Mouse (Mus musculus): Measurements from ENCODE around the gene Cabin1. TPM values are rescaled to one million over a fixed set of nuclear protein-coding genes. Genes with fewer than 3 reads are reported as not detected.

The Cabin1 gene
- total and polyA plus RNA-seq, 3 experiments: 27.2 to 115 (median 54.9) TPM

- no peak for DNase-seq (ENCODE audit: low read depth, low spot score)
- Histone ChIP-seq H3K4me1 (ENCODE audit: control insufficient read depth in 1 of 2, insufficient read depth in 2 of 2, low read length in 2 of 2) (no peaks in the 10 kb centered on the region), H3K9ac (ENCODE audit: control insufficient read depth, low read depth, low read length, poor library complexity, severe bottlenecking) (no peak overlapping the region), H3K4me3 (ENCODE audit: control insufficient read depth in 1 of 2, insufficient read depth in 1 of 2, low read depth in 2 of 2, low read length in 2 of 2) (no peak overlapping the region), H3K27ac (ENCODE audit: control insufficient read depth, low read depth, low read length) (no peak overlapping the region), H3K79me2 (ENCODE audit: control insufficient read depth, insufficient read depth, low read length, poor library complexity) (no peaks in the 10 kb centered on the region), H3K9me3 (replicated peaks; ENCODE audit: insufficient read depth, low read length) (no peaks in the 10 kb centered on the region), H3K27me3 (ENCODE audit: control insufficient read depth in 1 of 2, insufficient read depth in 2 of 2, low read length in 2 of 2) (no peaks in the 10 kb centered on the region), H3K36me3 (ENCODE audit: control insufficient read depth in 1 of 2, insufficient read depth in 2 of 2, low read length in 2 of 2) (peaks cover 0 to 5% of the 10 kb centered on the region in 2 experiments; a peak in 2 of 4 replicates)
- 0 out of 2 replicates have a peak, but pooled peaks have one; percentile 46 for TF ChIP-seq MAFK (IDR thresholded peaks at IDR 0.05; ENCODE audit: borderline replicate concordance, low read depth, low read length)
- no peak for TF ChIP-seq HCFC1 (IDR thresholded peaks at IDR 0.05; ENCODE audit: low read depth, low read length)
Measured at GRCm38 (mm10) chr10:75657772-75658171, 106.4 kb downstream of the Cabin1 start.

GRCm38 (mm10) chr10:75657165-75657564, 107.0 kb downstream of the Cabin1 start:
- Histone ChIP-seq H3K36me3 (ENCODE audit: control insufficient read depth in 1 of 2, insufficient read depth in 2 of 2, low read length in 2 of 2) (peaks cover 0 to 6% of the 10 kb centered on the region in 2 experiments; a peak in 2 of 4 replicates), H3K27me3 (ENCODE audit: control insufficient read depth in 1 of 2, insufficient read depth in 2 of 2, low read length in 2 of 2) (no peaks in the 10 kb centered on the region), H3K4me1 (ENCODE audit: control insufficient read depth in 1 of 2, insufficient read depth in 2 of 2, low read length in 2 of 2) (no peaks in the 10 kb centered on the region), H3K27ac (ENCODE audit: control insufficient read depth, low read depth, low read length) (no peak overlapping the region), H3K4me3 (ENCODE audit: control insufficient read depth in 1 of 2, insufficient read depth in 1 of 2, low read depth in 2 of 2, low read length in 2 of 2) (no peak overlapping the region), H3K79me2 (ENCODE audit: control insufficient read depth, insufficient read depth, low read length, poor library complexity) (no peaks in the 10 kb centered on the region), H3K9ac (ENCODE audit: control insufficient read depth, low read depth, low read length, poor library complexity, severe bottlenecking) (no peak overlapping the region), H3K9me3 (replicated peaks; ENCODE audit: insufficient read depth, low read length) (no peaks in the 10 kb centered on the region)
- no peak for TF ChIP-seq NRF1 (IDR thresholded peaks at IDR 0.05; ENCODE audit: insufficient read depth, low read depth, low read length, poor library complexity, severe bottlenecking)
- TF ChIP-seq MXI1 (IDR thresholded peaks at IDR 0.05; ENCODE audit: low read depth, low read length): no peak
- no peak for TF ChIP-seq POLR2AphosphoS2 (IDR thresholded peaks at IDR 0.05; ENCODE audit: low read length)
- TF ChIP-seq CHD2 (IDR thresholded peaks at IDR 0.05; ENCODE audit: low read length): no peak
- TF ChIP-seq E2F4 (IDR thresholded peaks at IDR 0.05; ENCODE audit: borderline replicate concordance, low read depth, low read length): no peak
- TF ChIP-seq JUND (IDR thresholded peaks at IDR 0.05; ENCODE audit: low read depth, low read length): no peak
- no peak for TF ChIP-seq MEF2A (IDR thresholded peaks at IDR 0.05; ENCODE audit: extremely low read depth, insufficient replicate concordance, low read depth, low read length, poor library complexity, severe bottlenecking)
- TF ChIP-seq HCFC1 (IDR thresholded peaks at IDR 0.05; ENCODE audit: low read depth, low read length): no peak
- TF ChIP-seq MYB (IDR thresholded peaks at IDR 0.05; ENCODE audit: low read depth, low read length): no peak
- no peak for DNase-seq (ENCODE audit: low read depth, low spot score)

- TF ChIP-seq CHD1 (IDR thresholded peaks at IDR 0.05; ENCODE audit: low read depth, low read length): no peak
- no peak for TF ChIP-seq USF1 (IDR thresholded peaks at IDR 0.05; ENCODE audit: low read depth, low read length)
- TF ChIP-seq MAZ (IDR thresholded peaks at IDR 0.05; ENCODE audit: low read depth, low read length): no peak
- TF ChIP-seq MAX (IDR thresholded peaks at IDR 0.05; ENCODE audit: low read length): no peak
- TF ChIP-seq ELF1 (IDR thresholded peaks at IDR 0.05; ENCODE audit: low read depth, low read length): no peak
- no peak for TF ChIP-seq NELFE (IDR thresholded peaks at IDR 0.05; ENCODE audit: low read depth, low read length)
- no peak for TF ChIP-seq POLR2AphosphoS2 (IDR thresholded peaks at IDR 0.05; ENCODE audit: low read length)
- no peak for TF ChIP-seq BHLHE40 (IDR thresholded peaks at IDR 0.05; ENCODE audit: borderline replicate concordance, low read depth, low read length)
- no peak for TF ChIP-seq MYB (IDR thresholded peaks at IDR 0.05; ENCODE audit: low read depth, low read length)
- TF ChIP-seq ZMIZ1 (IDR thresholded peaks at IDR 0.05; ENCODE audit: low read depth, low read length): no peak
- TF ChIP-seq CTCF (IDR thresholded peaks at IDR 0.05 in 2 of 3, conservative IDR thresholded peaks at IDR 0.05 in 1 of 3; ENCODE audit: control insufficient read depth in 1 of 3, insufficient read depth in 1 of 3, low read depth in 2 of 3, low read length in 3 of 3, poor library complexity in 1 of 3, severe bottlenecking in 1 of 3): no peak
- TF ChIP-seq ZNF384 (IDR thresholded peaks at IDR 0.05; ENCODE audit: low read depth, low read length): no peak
- TF ChIP-seq CHD2 (IDR thresholded peaks at IDR 0.05; ENCODE audit: low read length): no peak
- TF ChIP-seq NRF1 (IDR thresholded peaks at IDR 0.05; ENCODE audit: insufficient read depth, low read depth, low read length, poor library complexity, severe bottlenecking): no peak
- TF ChIP-seq MYC (IDR thresholded peaks at IDR 0.05; ENCODE audit: low read depth, low read length): no peak
- TF ChIP-seq MEF2A (IDR thresholded peaks at IDR 0.05; ENCODE audit: extremely low read depth, insufficient replicate concordance, low read depth, low read length, poor library complexity, severe bottlenecking): no peak
- TF ChIP-seq SMC3 (IDR thresholded peaks at IDR 0.05; ENCODE audit: low read depth, low read length): no peak
- TF ChIP-seq POLR2A (IDR thresholded peaks at IDR 0.05; ENCODE audit: control insufficient read depth in 1 of 2, insufficient read depth in 1 of 2, low read depth in 1 of 2, low read length in 2 of 2, poor library complexity in 1 of 2): no peak
- no peaks in the 10 kb centered on the region for H3K27me3 ChIP-seq (ENCODE audit: control insufficient read depth in 1 of 2, insufficient read depth in 2 of 2, low read length in 2 of 2)
- no peak overlapping the region for H3K9ac ChIP-seq (ENCODE audit: control insufficient read depth, low read depth, low read length, poor library complexity, severe bottlenecking)
- H3K79me2 ChIP-seq (ENCODE audit: control insufficient read depth, insufficient read depth, low read length, poor library complexity): no peaks in the 10 kb centered on the region
- no peaks in the 10 kb centered on the region for H3K9me3 ChIP-seq (replicated peaks; ENCODE audit: insufficient read depth, low read length)
- H3K27ac ChIP-seq (ENCODE audit: control insufficient read depth, low read depth, low read length): no peak overlapping the region
- no peaks in the 10 kb centered on the region for H3K4me1 ChIP-seq (ENCODE audit: control insufficient read depth in 1 of 2, insufficient read depth in 2 of 2, low read length in 2 of 2)
- H3K4me3 ChIP-seq (ENCODE audit: control insufficient read depth in 1 of 2, insufficient read depth in 1 of 2, low read depth in 2 of 2, low read length in 2 of 2): no peak overlapping the region
- DNase-seq (ENCODE audit: low read depth, low spot score): no peak
- H3K36me3 ChIP-seq (ENCODE audit: control insufficient read depth in 1 of 2, insufficient read depth in 2 of 2, low read length in 2 of 2): peaks cover 0 to 6% of the 10 kb centered on the region in 2 experiments; a peak in 2 of 4 replicates
Measured at GRCm38 (mm10) chr10:75654053-75654452, 110.1 kb downstream of the Cabin1 start.
